Mouse (Mus musculus): Measurements from ENCODE around the gene Eomes. TPM values are rescaled to one million over a fixed set of nuclear protein-coding genes. Genes with fewer than 3 reads are reported as not detected.

The Eomes gene
- polyA plus RNA-seq (2017; shearing (Covaris generic)), result 1 to 10 TPM; 1.5 to 5.2 TPM

DNA sequence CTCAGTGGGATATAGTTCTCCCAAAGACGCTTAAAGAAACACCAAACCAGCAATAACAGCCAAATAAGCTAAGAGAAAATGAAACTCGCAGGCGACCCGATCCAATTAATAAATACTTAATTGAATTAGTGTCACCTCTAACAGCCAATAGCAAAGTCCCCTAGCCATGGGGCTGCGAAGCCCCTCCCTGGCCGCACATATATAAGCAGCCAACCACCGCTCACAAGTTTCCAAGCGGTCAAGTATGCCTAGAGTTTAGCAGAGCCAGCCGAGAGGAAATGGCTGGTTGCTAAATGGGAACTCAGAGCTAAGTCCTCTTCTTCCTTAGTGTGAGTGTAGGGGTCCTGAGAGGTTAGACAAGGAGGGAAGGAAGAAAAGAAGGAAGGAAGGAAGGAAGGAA is at the start of gene Eomes:
Gene Eomes, plus strand, starts transcription at position 252 of the 400 bp plus-strand sequence.

DNA sequence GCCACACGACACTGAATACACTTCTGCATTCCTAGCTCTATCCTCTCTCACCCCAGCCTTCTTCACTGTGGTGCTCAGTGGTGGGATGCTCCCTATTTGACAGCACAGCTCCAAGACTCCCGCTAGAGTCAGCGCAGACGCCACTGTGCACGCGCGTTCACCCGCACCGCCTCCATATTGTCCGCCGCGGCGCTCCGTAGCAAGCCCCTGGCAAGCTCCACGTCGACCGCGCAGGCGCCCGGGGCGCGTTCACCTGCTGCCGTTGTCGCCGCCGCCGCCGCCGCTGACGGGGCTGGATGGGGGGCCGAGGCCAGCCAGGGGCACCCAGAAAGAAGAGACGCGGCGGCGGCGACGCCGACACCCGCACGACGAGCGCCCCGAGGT is 28.0 kb downstream of the Eomes start, which contains the start of gene Golga4:
Gene Golga4, plus strand, starts transcription at position 248 of the 384 bp plus-strand sequence.

Other genes starting within 250 kb of the Eomes start
- gene Golga4, start 28.1 kb downstream of the Eomes start, polyA plus RNA-seq (2017; shearing (Covaris generic)), result 10 to 100 TPM; 71.8 TPM
- gene Itga9, start 128.5 kb downstream of the Eomes start, polyA plus RNA-seq (2017; shearing (Covaris generic)), result 1 to 10 TPM; 1.3 to 4.5 TPM

Data from inflammation-experienced regulatory T-cells (primary cell).